Mouse (Mus musculus) liver, postnatal 0 days (tissue): ENCODE measurements around the gene Casr. TPM values are rescaled to one million over a fixed set of nuclear protein-coding genes. Genes with fewer than 3 reads are reported as not detected.

Experiments used
- ATAC-seq: fragments of 200-750 bp; cut with Nextera tagmentation; 2 replicates; pipeline ENCODE4 v1.8.0; 2017; ENCODE audit warnings: mild to moderate bottlenecking, moderate library complexity
- DNase-seq: peaks from one replicate; pipeline ENCODE4 v3.0.0-alpha.2; 2016
- H3K27ac ChIP-seq: fragments of 300-500 bp; sonication (generic); 2 replicates; pipeline ENCODE4 v1.5.1; 2014; ENCODE audit warnings: antibody characterized with exemption, moderate library complexity, mild to moderate bottlenecking, low read depth
- H3K27me3 ChIP-seq: fragments of 300-500 bp; sonication (generic); 2 replicates; pipeline ENCODE4 v1.6.1; 2014; ENCODE audit warnings: low read length, control low read depth, mixed read lengths; ENCODE audit not compliant: insufficient read depth
- H3K36me3 ChIP-seq: fragments of 300-500 bp; sonication (generic); replicated peaks from 2 replicates; pipeline ENCODE4 v1.6.1; 2014; ENCODE audit warnings: mild to moderate bottlenecking, control low read depth, low read length, moderate library complexity, mixed read lengths; ENCODE audit not compliant: insufficient read depth
- H3K4me1 ChIP-seq: fragments of 300-500 bp; sonication (generic); 2 replicates; pipeline ENCODE4 v1.6.1; 2014; ENCODE audit warnings: antibody characterized with exemption, mild to moderate bottlenecking, control low read depth; ENCODE audit not compliant: insufficient read depth
- H3K4me2 ChIP-seq: fragments of 300-500 bp; sonication (generic); 2 replicates; pipeline ENCODE4 v1.6.1; 2014; ENCODE audit warnings: low read depth, mild to moderate bottlenecking, low read length, moderate library complexity, mixed read lengths
- H3K4me3 ChIP-seq: fragments of 300-500 bp; sonication (generic); 2 replicates; pipeline ENCODE4 v1.5.1; 2014; ENCODE audit warnings: low read depth, low read length
- H3K9ac ChIP-seq: fragments of 300-500 bp; sonication (generic); replicated peaks from 2 replicates; pipeline ENCODE4 v1.6.1; 2014; ENCODE audit warnings: mild to moderate bottlenecking, moderate library complexity
- H3K9me3 ChIP-seq: fragments of 300-500 bp; sonication (generic); 2 replicates; pipeline ENCODE4 v1.6.1; 2016; ENCODE audit warnings: mild to moderate bottlenecking, control low read depth, low read length, mixed read lengths
- CTCF ChIP-seq: sonication (generic); IDR thresholded peaks from 2 replicates; pipeline ENCODE4 v1.5.1; 2016; ENCODE audit warnings: antibody characterized with exemption, low read depth
- EP300 ChIP-seq: IDR thresholded peaks from 2 replicates; pipeline ENCODE4 v1.6.1; 2016; ENCODE audit warnings: antibody characterized with exemption, low read depth, mild to moderate bottlenecking
- WGBS: fragments of 180-500 bp; shearing (Covaris S2); extraction: QIAGEN DNeasy Blood & Tissue Kit; methylation state at CpG from one replicate; pipeline ENCODE4 v1.1.7; 2014; ENCODE audit not compliant: insufficient replicate concordance; 5-methylcytosine and 5-hydroxymethylcytosine counted together
- polyA plus RNA-seq: library from polyadenylated mRNA; unstranded; fragments of >200 nt; fragmentation: Nextera tagmentation; extraction: Ambion mirVana; gene quantifications from 2 replicates; pipeline ENCODE4 v1.2.1, GENCODE M21; 2015

Gene Casr
- polyA plus RNA-seq, 1 experiment from 2014 or later = 0.04 TPM

- WGBS = 59% methylated on average over 6 of the region's 6 CpGs
Measured at GRCm38 (mm10) chr16:36526596-36527282, 35.2 kb downstream of the Casr start.

GRCm38 (mm10) chr16:36523095-36523494 is 38.8 kb downstream of the Casr start:
- WGBS = 62% methylated on average over 5 of the region's 5 CpGs
- DNase-seq = no peak
- peaks cover 4% of the 10 kb centered on the region; the same call in 1 of the 2 replicates for H3K4me1 ChIP-seq
- no peak for TF ChIP-seq CTCF
- no peak for TF ChIP-seq EP300
- H3K27me3 ChIP-seq = no peaks in the 10 kb centered on the region
- no peak overlapping the region for H3K9ac ChIP-seq
- no peaks in the 10 kb centered on the region for H3K36me3 ChIP-seq
- no peak overlapping the region for H3K4me2 ChIP-seq
- no peak overlapping the region for H3K27ac ChIP-seq
- ATAC-seq = no peak
- no peaks in the 10 kb centered on the region for H3K9me3 ChIP-seq
- no peak overlapping the region for H3K4me3 ChIP-seq

More at GRCm38 (mm10) chr16:36526596-36527282, 35.2 kb downstream of the Casr start:
- ATAC-seq (no peak), DNase-seq (no peak)
- Histone ChIP-seq H3K27ac (no peak overlapping the region), H3K4me2 (no peak overlapping the region), H3K4me1 (peaks cover 4% of the 10 kb centered on the region; the same call in 1 of the 2 replicates), H3K4me3 (no peak overlapping the region), H3K27me3 (no peaks in the 10 kb centered on the region), H3K9ac (no peak overlapping the region), H3K36me3 (no peaks in the 10 kb centered on the region), H3K9me3 (no peaks in the 10 kb centered on the region)
- TF ChIP-seq EP300 (no peak), CTCF (no peak)

- H3K27ac ChIP-seq = no peak overlapping the region
- ATAC-seq (no peak), DNase-seq (no peak)
- no peaks in the 10 kb centered on the region for H3K4me1 ChIP-seq
- WGBS = 54% methylated on average over 2 of the region's 2 CpGs
- TF ChIP-seq CTCF (no peak), EP300 (no peak)
- H3K9ac ChIP-seq = no peak overlapping the region
- H3K4me3 ChIP-seq = no peak overlapping the region
- H3K36me3 ChIP-seq = no peaks in the 10 kb centered on the region
- no peaks in the 10 kb centered on the region for H3K9me3 ChIP-seq
- no peaks in the 10 kb centered on the region for H3K27me3 ChIP-seq
- no peak overlapping the region for H3K4me2 ChIP-seq
Measured at GRCm38 (mm10) chr16:36516355-36516754, 45.6 kb downstream of the Casr start.

- DNase-seq (no peak), ATAC-seq (no peak)
- Histone ChIP-seq H3K4me1 (no peaks in the 10 kb centered on the region), H3K27me3 (no peaks in the 10 kb centered on the region), H3K9ac (no peak overlapping the region), H3K4me3 (no peak overlapping the region), H3K9me3 (no peaks in the 10 kb centered on the region), H3K27ac (no peak overlapping the region), H3K36me3 (no peaks in the 10 kb centered on the region), H3K4me2 (no peak overlapping the region)
- WGBS = 77% methylated on average over 5 of the region's 5 CpGs
- no peak for TF ChIP-seq EP300
Measured at GRCm38 (mm10) chr16:36507300-36507699, 54.6 kb downstream of the Casr start.

GRCm38 (mm10) chr16:36506827-36507226 is 55.1 kb downstream of the Casr start:
- Histone ChIP-seq H3K9ac (no peak overlapping the region), H3K4me3 (no peak overlapping the region), H3K27ac (no peak overlapping the region), H3K9me3 (no peaks in the 10 kb centered on the region), H3K4me1 (no peaks in the 10 kb centered on the region), H3K27me3 (no peaks in the 10 kb centered on the region), H3K4me2 (no peak overlapping the region), H3K36me3 (no peaks in the 10 kb centered on the region)
- DNase-seq (no peak), ATAC-seq (no peak)
- no peak for TF ChIP-seq EP300
- TF ChIP-seq CTCF = no peak

- ATAC-seq = no peak
- no peak for DNase-seq
- WGBS = 38% methylated on average over 4 of the region's 4 CpGs
- H3K27me3 ChIP-seq = no peaks in the 10 kb centered on the region
- H3K36me3 ChIP-seq = no peaks in the 10 kb centered on the region
- no peak for TF ChIP-seq EP300
- TF ChIP-seq CTCF = no peak
- no peak overlapping the region for H3K27ac ChIP-seq
- no peaks in the 10 kb centered on the region for H3K4me1 ChIP-seq
- no peak overlapping the region for H3K4me3 ChIP-seq
- no peaks in the 10 kb centered on the region for H3K9me3 ChIP-seq
- no peak overlapping the region for H3K9ac ChIP-seq
- no peak overlapping the region for H3K4me2 ChIP-seq
Measured at GRCm38 (mm10) chr16:36505913-36506312, 56.0 kb downstream of the Casr start.
